Mouse (Mus musculus): ENCODE measurements around the gene Ttc29. TPM values are rescaled to one million over a fixed set of nuclear protein-coding genes. Genes with fewer than 3 reads are reported as not detected.

Gene Ttc29
- polyA plus RNA-seq, 1 experiment = not detected

- no peaks in the 10 kb centered on the region for H3K36me3 ChIP-seq (ENCODE audit: control insufficient read depth, insufficient read depth, low read length)
- no peaks in the 10 kb centered on the region for H3K4me1 ChIP-seq (replicated peaks; ENCODE audit: control insufficient read depth, insufficient read depth, low read length)
- no peak for DNase-seq
- 20% methylated on average over 5 of the region's 5 CpGs for WGBS
- H3K27ac ChIP-seq (ENCODE audit: control insufficient read depth, insufficient read depth, low read length) = no peak overlapping the region
- no peak overlapping the region for H3K4me3 ChIP-seq (ENCODE audit: control insufficient read depth, insufficient read depth, low read length)
- H3K27me3 ChIP-seq (ENCODE audit: control insufficient read depth, insufficient read depth, low read length) = peaks cover 13% of the 10 kb centered on the region
- TF ChIP-seq POLR2A (IDR thresholded peaks at IDR 0.05; ENCODE audit: control insufficient read depth, extremely low read depth, insufficient read depth, low read length, poor library complexity) = no peak
- no peak for TF ChIP-seq CTCF (IDR thresholded peaks at IDR 0.05; ENCODE audit: borderline replicate concordance, control insufficient read depth, extremely low read depth, insufficient read depth, low read length, poor library complexity)
Observed at GRCm38 (mm10) chr8:78433318-78433717, 220.2 kb downstream of the Ttc29 start.

- peaks cover 13% of the 10 kb centered on the region for H3K27me3 ChIP-seq (ENCODE audit: control insufficient read depth, insufficient read depth, low read length)
- no peak for DNase-seq
- 16% methylated on average over 8 of the region's 8 CpGs for WGBS
- H3K4me3 ChIP-seq (ENCODE audit: control insufficient read depth, insufficient read depth, low read length) = no peak overlapping the region
- no peaks in the 10 kb centered on the region for H3K4me1 ChIP-seq (replicated peaks; ENCODE audit: control insufficient read depth, insufficient read depth, low read length)
- no peaks in the 10 kb centered on the region for H3K36me3 ChIP-seq (ENCODE audit: control insufficient read depth, insufficient read depth, low read length)
- TF ChIP-seq CTCF (IDR thresholded peaks at IDR 0.05; ENCODE audit: borderline replicate concordance, control insufficient read depth, extremely low read depth, insufficient read depth, low read length, poor library complexity) = no peak
- no peak for TF ChIP-seq POLR2A (IDR thresholded peaks at IDR 0.05; ENCODE audit: control insufficient read depth, extremely low read depth, insufficient read depth, low read length, poor library complexity)
- no peak overlapping the region for H3K27ac ChIP-seq (ENCODE audit: control insufficient read depth, insufficient read depth, low read length)
Observed at GRCm38 (mm10) chr8:78434340-78434739, 221.2 kb downstream of the Ttc29 start.

GRCm38 (mm10) chr8:78434823-78435623 is 221.9 kb downstream of the Ttc29 start:
- 8% methylated on average over 62 of the region's 62 CpGs for WGBS
- peaks cover 13% of the 10 kb centered on the region for H3K27me3 ChIP-seq (ENCODE audit: control insufficient read depth, insufficient read depth, low read length)
- TF ChIP-seq CTCF (IDR thresholded peaks at IDR 0.05; ENCODE audit: borderline replicate concordance, control insufficient read depth, extremely low read depth, insufficient read depth, low read length, poor library complexity) (no peak), POLR2A (IDR thresholded peaks at IDR 0.05; ENCODE audit: control insufficient read depth, extremely low read depth, insufficient read depth, low read length, poor library complexity) (no peak)
- no peak overlapping the region for H3K27ac ChIP-seq (ENCODE audit: control insufficient read depth, insufficient read depth, low read length)
- no peak for DNase-seq
- H3K4me1 ChIP-seq (replicated peaks; ENCODE audit: control insufficient read depth, insufficient read depth, low read length) = no peaks in the 10 kb centered on the region
- no peaks in the 10 kb centered on the region for H3K36me3 ChIP-seq (ENCODE audit: control insufficient read depth, insufficient read depth, low read length)
- no peak overlapping the region for H3K4me3 ChIP-seq (ENCODE audit: control insufficient read depth, insufficient read depth, low read length)

- Histone ChIP-seq H3K4me3 (ENCODE audit: control insufficient read depth, insufficient read depth, low read length) (no peak overlapping the region), H3K36me3 (ENCODE audit: control insufficient read depth, insufficient read depth, low read length) (no peaks in the 10 kb centered on the region), H3K27ac (ENCODE audit: control insufficient read depth, insufficient read depth, low read length) (no peak overlapping the region), H3K4me1 (replicated peaks; ENCODE audit: control insufficient read depth, insufficient read depth, low read length) (no peaks in the 10 kb centered on the region), H3K27me3 (ENCODE audit: control insufficient read depth, insufficient read depth, low read length) (peaks cover 13% of the 10 kb centered on the region)
- WGBS = 8% methylated on average over 18 of the region's 18 CpGs
- TF ChIP-seq POLR2A (IDR thresholded peaks at IDR 0.05; ENCODE audit: control insufficient read depth, extremely low read depth, insufficient read depth, low read length, poor library complexity) = no peak
- TF ChIP-seq CTCF (IDR thresholded peaks at IDR 0.05; ENCODE audit: borderline replicate concordance, control insufficient read depth, extremely low read depth, insufficient read depth, low read length, poor library complexity) = no peak
- DNase-seq = no peak
Observed at GRCm38 (mm10) chr8:78435624-78435960, 222.5 kb downstream of the Ttc29 start.

GRCm38 (mm10) chr8:78436071-78436651 is 223.1 kb downstream of the Ttc29 start, which contains the start of gene Pou4f2:
TSS of gene Pou4f2 (minus strand) at chr8:78436645.
- Histone ChIP-seq H3K4me1 (replicated peaks; ENCODE audit: control insufficient read depth, insufficient read depth, low read length) (no peaks in the 10 kb centered on the region), H3K27me3 (ENCODE audit: control insufficient read depth, insufficient read depth, low read length) (peaks cover 13% of the 10 kb centered on the region), H3K4me3 (ENCODE audit: control insufficient read depth, insufficient read depth, low read length) (no peak within 1 kb of the TSS), H3K36me3 (ENCODE audit: control insufficient read depth, insufficient read depth, low read length) (no peaks in the 10 kb centered on the region), H3K27ac (ENCODE audit: control insufficient read depth, insufficient read depth, low read length) (no peak within 1 kb of the TSS)
- no peak for DNase-seq
- TF ChIP-seq CTCF (IDR thresholded peaks at IDR 0.05; ENCODE audit: borderline replicate concordance, control insufficient read depth, extremely low read depth, insufficient read depth, low read length, poor library complexity) (no peak), POLR2A (IDR thresholded peaks at IDR 0.05; ENCODE audit: control insufficient read depth, extremely low read depth, insufficient read depth, low read length, poor library complexity) (no peak)
- WGBS = 5% methylated on average over 54 of the region's 54 CpGs

- Histone ChIP-seq H3K4me1 (replicated peaks; ENCODE audit: control insufficient read depth, insufficient read depth, low read length) (no peaks in the 10 kb centered on the region), H3K27ac (ENCODE audit: control insufficient read depth, insufficient read depth, low read length) (no peak overlapping the region), H3K36me3 (ENCODE audit: control insufficient read depth, insufficient read depth, low read length) (no peaks in the 10 kb centered on the region), H3K4me3 (ENCODE audit: control insufficient read depth, insufficient read depth, low read length) (no peak overlapping the region), H3K27me3 (ENCODE audit: control insufficient read depth, insufficient read depth, low read length) (peaks cover 13% of the 10 kb centered on the region)
- WGBS = 9% methylated on average over 25 of the region's 25 CpGs
- no peak for DNase-seq
- TF ChIP-seq CTCF (IDR thresholded peaks at IDR 0.05; ENCODE audit: borderline replicate concordance, control insufficient read depth, extremely low read depth, insufficient read depth, low read length, poor library complexity) = no peak
- TF ChIP-seq POLR2A (IDR thresholded peaks at IDR 0.05; ENCODE audit: control insufficient read depth, extremely low read depth, insufficient read depth, low read length, poor library complexity) = no peak
Observed at GRCm38 (mm10) chr8:78436661-78437060, 223.6 kb downstream of the Ttc29 start.

All from thymus, adult 2 months (tissue).